Mouse (Mus musculus) E14TG2a.4 (cell line): ENCODE measurements around the gene Retreg3.

Experiments used
- CTCF ChIP-seq: conservative IDR thresholded peaks from 2 replicates; pipeline ENCODE4 v1.5.1; 2014; ENCODE audit warnings: low read length
- NANOG ChIP-seq: IDR thresholded peaks from 2 replicates; pipeline ENCODE4 v1.6.1; 2014; ENCODE audit warnings: borderline replicate concordance, low read length, mixed read lengths
- POU5F1 ChIP-seq: IDR thresholded peaks from 2 replicates; pipeline ENCODE4 v1.6.1; 2014; ENCODE audit warnings: low read length, borderline replicate concordance

DNA sequence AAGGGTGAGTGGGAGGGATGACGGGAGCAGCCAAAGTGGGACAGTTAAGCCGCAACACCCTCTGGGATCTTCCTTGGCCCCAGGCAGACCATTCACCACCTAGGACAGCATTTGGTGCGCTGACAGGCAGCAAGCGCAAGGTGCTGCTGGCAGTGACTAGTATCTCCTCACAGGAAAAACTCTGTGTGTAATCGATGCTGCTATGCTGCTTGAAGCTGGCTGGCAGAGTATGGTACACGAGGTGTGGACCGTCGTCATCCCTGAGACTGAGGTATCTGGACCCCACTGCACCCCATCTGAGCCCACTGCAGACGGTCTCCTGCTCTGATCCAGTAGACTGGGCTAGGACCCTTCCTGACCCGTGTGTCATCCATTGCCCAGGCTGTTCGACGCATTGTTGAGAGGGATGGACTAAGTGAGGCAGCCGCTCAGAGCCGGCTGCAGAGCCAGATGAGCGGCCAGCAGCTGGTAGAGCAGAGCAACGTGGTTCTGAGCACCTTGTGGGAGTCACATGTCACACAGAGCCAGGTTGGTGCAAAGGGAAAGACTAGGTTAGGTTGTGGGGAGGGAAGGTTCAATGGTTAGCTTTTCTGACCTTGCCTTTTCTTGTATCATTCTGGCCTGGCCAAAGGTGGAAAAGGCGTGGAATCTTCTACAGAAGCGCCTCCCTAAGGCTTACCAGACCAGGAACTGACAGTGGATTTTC is 33.9 kb downstream of the Retreg3 start:
- TF ChIP-seq CTCF, result no peak
- TF ChIP-seq POU5F1, result no peak
- no peak for TF ChIP-seq NANOG
